Mouse (Mus musculus) testis, adult 2 months (tissue): ENCODE data around the gene Apoo. TPM values are rescaled to one million over a fixed set of nuclear protein-coding genes. Genes with fewer than 3 reads are reported as not detected.
"Not testable (repeated sequence)": the region's sequence is repeated elsewhere in the genome, so short reads cannot be mapped to it uniquely, and the experiment has no call there.

Source experiments
- H3K27ac ChIP-seq: fragments of 200-500 bp; 2 replicates; pipeline ENCODE4 v1.5.1; 2012; ENCODE audit warnings: low read depth, low read length; ENCODE audit not compliant: control insufficient read depth, insufficient read depth
- H3K27me3 ChIP-seq: fragments of 200-500 bp; 2 replicates; pipeline ENCODE4 v1.6.1; 2012; ENCODE audit warnings: mild to moderate bottlenecking, low read length, moderate library complexity; ENCODE audit not compliant: control insufficient read depth, insufficient read depth
- H3K36me3 ChIP-seq: fragments of 200-500 bp; 2 replicates; pipeline ENCODE4 v1.6.1; 2012; ENCODE audit warnings: mild to moderate bottlenecking, low read length; ENCODE audit not compliant: control insufficient read depth, insufficient read depth
- H3K4me1 ChIP-seq: fragments of 200-500 bp; 2 replicates; pipeline ENCODE4 v1.6.1; 2012; ENCODE audit warnings: low read length; ENCODE audit not compliant: control insufficient read depth, insufficient read depth
- H3K4me3 ChIP-seq: fragments of 200-500 bp; 2 replicates; pipeline ENCODE4 v1.5.1; 2012; ENCODE audit warnings: low read depth, mild to moderate bottlenecking, low read length, moderate library complexity, mixed read lengths; ENCODE audit not compliant: control insufficient read depth
- CTCF ChIP-seq: fragments of 200-500 bp; IDR thresholded peaks from 2 replicates; pipeline ENCODE4 v1.5.1; 2012; ENCODE audit warnings: low read depth, mild to moderate bottlenecking, inconsistent platforms, low read length, moderate library complexity; ENCODE audit not compliant: control insufficient read depth, insufficient read depth, insufficient replicate concordance
- POLR2A ChIP-seq: fragments of 200-500 bp; IDR thresholded peaks from 2 replicates; pipeline ENCODE4 v1.6.1; 2012; ENCODE audit warnings: low read depth, mild to moderate bottlenecking, inconsistent platforms, low read length, moderate library complexity; ENCODE audit not compliant: control insufficient read depth
- polyA plus RNA-seq: library from polyadenylated mRNA; depleted of rRNA; stranded (reverse); fragments of >200 nt; gene quantifications from 2 replicates; pipeline ENCODE4 v1.2.3, GENCODE M21; 2012; rRNA removed

Gene Apoo
- polyA plus RNA-seq, result 6.4 and 7.0 TPM in 2 replicates

GRCm38 (mm10) chrX:94366670-94367241 lies at the start of gene Apoo, which contains the start of gene Fam90a1b:
Gene Apoo (plus strand): TSS chrX:94367117.
Gene Fam90a1b (minus strand): TSS chrX:94366777.
- Histone ChIP-seq H3K36me3 (no peaks in the 10 kb centered on the region), H3K4me3 (peak within 1 kb of the TSS; percentile 96), H3K27ac (peak within 1 kb of the TSS; percentile 88), H3K27me3 (no peaks in the 10 kb centered on the region), H3K4me1 (no peaks in the 10 kb centered on the region)
- TF ChIP-seq CTCF, result peak; percentile 52; the same call in 1 of the 2 replicates
- no peak for TF ChIP-seq POLR2A

- no peak overlapping the region for H3K27ac ChIP-seq
- H3K4me3 ChIP-seq, result no peak overlapping the region
- H3K36me3 ChIP-seq, result no peaks in the 10 kb centered on the region
- peaks cover 12% of the 10 kb centered on the region for H3K4me1 ChIP-seq
- no peaks in the 10 kb centered on the region for H3K27me3 ChIP-seq
- TF ChIP-seq POLR2A (no peak), CTCF (no peak)
Observed at GRCm38 (mm10) chrX:94321036-94321902, 45.6 kb upstream of the Apoo start.

- not testable (repeated sequence) for H3K4me1 ChIP-seq, H3K27ac ChIP-seq, H3K4me3 ChIP-seq, H3K27me3 ChIP-seq, H3K36me3 ChIP-seq
Observed at GRCm38 (mm10) chrX:94343638-94344037, 23.3 kb upstream of the Apoo start.

- no peaks in the 10 kb centered on the region for H3K36me3 ChIP-seq
- H3K4me3 ChIP-seq, result peak overlapping the region; percentile 96
- no peaks in the 10 kb centered on the region for H3K4me1 ChIP-seq
- no peaks in the 10 kb centered on the region for H3K27me3 ChIP-seq
- H3K27ac ChIP-seq, result no peak overlapping the region
- TF ChIP-seq POLR2A, result no peak
- TF ChIP-seq CTCF, result no peak
Observed at GRCm38 (mm10) chrX:94365381-94365925, 1.5 kb upstream of the Apoo start.

GRCm38 (mm10) chrX:94366029-94366428 lies 888 bp upstream of the Apoo start:
- TF ChIP-seq CTCF (no peak), POLR2A (no peak)
- no peaks in the 10 kb centered on the region for H3K27me3 ChIP-seq
- H3K27ac ChIP-seq, result peak overlapping the region; percentile 49
- peak overlapping the region; percentile 96 for H3K4me3 ChIP-seq
- no peaks in the 10 kb centered on the region for H3K4me1 ChIP-seq
- no peaks in the 10 kb centered on the region for H3K36me3 ChIP-seq

- H3K27ac ChIP-seq, result peak overlapping the region; percentile 77
- no peaks in the 10 kb centered on the region for H3K27me3 ChIP-seq
- no peaks in the 10 kb centered on the region for H3K4me1 ChIP-seq
- peak overlapping the region; percentile 96 for H3K4me3 ChIP-seq
- TF ChIP-seq CTCF, result no peak
- no peak for TF ChIP-seq POLR2A
- H3K36me3 ChIP-seq, result no peaks in the 10 kb centered on the region
Observed at GRCm38 (mm10) chrX:94367248-94367647, 331 bp downstream of the Apoo start.

- Histone ChIP-seq H3K4me1 (no peaks in the 10 kb centered on the region), H3K4me3 (no peak overlapping the region), H3K27me3 (no peaks in the 10 kb centered on the region), H3K36me3 (no peaks in the 10 kb centered on the region), H3K27ac (no peak overlapping the region)
- no peak for TF ChIP-seq POLR2A
- no peak for TF ChIP-seq CTCF
Observed at GRCm38 (mm10) chrX:94378734-94379133, 11.8 kb downstream of the Apoo start.

- H3K4me3 ChIP-seq, result no peak overlapping the region
- no peaks in the 10 kb centered on the region for H3K27me3 ChIP-seq
- no peaks in the 10 kb centered on the region for H3K4me1 ChIP-seq
- TF ChIP-seq POLR2A (no peak), CTCF (no peak)
- H3K36me3 ChIP-seq, result no peaks in the 10 kb centered on the region
- H3K27ac ChIP-seq, result no peak overlapping the region
Observed at GRCm38 (mm10) chrX:94408975-94409374, 42.1 kb downstream of the Apoo start.
